ENCODE assay signal across 7 mouse cellular contexts in the genomic region with DNA sequence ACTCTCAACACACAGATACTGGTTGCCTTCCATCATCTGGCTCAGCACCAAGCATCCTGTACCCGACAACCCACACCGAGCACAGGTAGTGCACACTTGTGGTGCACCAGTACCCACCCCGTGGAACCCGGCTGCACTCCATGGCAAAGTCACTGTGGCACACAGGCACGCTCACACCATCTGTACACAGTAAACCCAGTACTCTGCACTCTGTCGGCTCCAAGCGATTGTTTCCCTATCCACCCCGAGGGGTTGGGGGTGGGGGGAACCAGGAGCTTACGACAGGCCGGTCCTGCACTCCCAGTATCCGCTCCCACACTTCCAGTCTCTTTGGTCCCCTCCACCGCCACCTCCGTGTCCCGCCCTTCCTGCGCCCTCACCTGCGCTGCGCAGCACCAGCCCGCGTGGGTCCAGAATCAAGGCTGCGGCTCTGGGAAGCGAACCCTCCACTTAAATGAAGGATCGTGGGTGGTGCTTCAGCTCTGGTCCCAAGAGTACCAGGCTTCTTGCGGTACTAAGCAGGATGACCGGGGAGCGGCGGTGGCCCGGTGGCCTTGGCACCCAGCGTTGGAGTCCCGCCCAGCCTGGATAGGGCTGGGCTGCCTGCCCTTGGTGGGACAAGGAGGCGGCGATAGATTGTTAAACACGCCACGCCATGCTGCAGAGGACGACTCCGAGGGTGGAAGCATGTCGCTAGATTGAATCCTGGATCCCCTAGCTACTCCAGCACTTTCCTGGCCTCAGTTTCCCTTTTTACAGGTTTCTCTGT. TPM values are rescaled to one million over a fixed set of nuclear protein-coding genes. Genes with fewer than 3 reads are reported as not detected.
DNase-seq lines count a peak whose midpoint lies in the region; ATAC-seq and TF ChIP-seq lines count a peak whose summit lies in the region.

A gene (minus strand): TSS at position 515 of the 769 bp plus-strand sequence.

- no peak within 1 kb of the TSS; the same call in 1 of the 2 replicates for H3K9ac ChIP-seq in forebrain, embryonic 12.5 days
- peak within 1 kb of the TSS; percentile 62 for H3K9ac ChIP-seq in intestine, embryonic 16.5 days (ENCODE audit: low read depth, low read length)

- 0 out of 2 replicates have a peak, but pooled peaks have one; percentile 23 for ATAC-seq in forebrain, embryonic 12.5 days (ENCODE audit: low FRiP score)
- ATAC-seq in intestine, embryonic 16.5 days, result peak; percentile 80
- ATAC-seq in megakaryocyte-erythroid progenitor cell, adult 5-6 weeks (replicated peaks; ENCODE audit: low FRiP score, low TSS enrichment, poor library complexity, severe bottlenecking), result peak; percentile 72

- no peak for TF ChIP-seq CTCF in cerebellum, adult 2 months (IDR thresholded peaks at IDR 0.05; ENCODE audit: borderline replicate concordance, insufficient read depth, low read depth, low read length)

- peak within 1 kb of the TSS; percentile 31 for H3K4me3 ChIP-seq in forebrain, embryonic 12.5 days (replicated peaks)
- H3K4me3 ChIP-seq in intestine, embryonic 16.5 days (ENCODE audit: low read length), result peak within 1 kb of the TSS; percentile 48
- H3K4me3 ChIP-seq in cerebellum, adult 2 months (replicated peaks; ENCODE audit: insufficient read depth, low read depth, low read length), result no peak within 1 kb of the TSS

- peaks cover 7% of the 10 kb centered on the region for H3K4me1 ChIP-seq in forebrain, embryonic 12.5 days
- H3K4me1 ChIP-seq in intestine, embryonic 16.5 days (ENCODE audit: control insufficient read depth, insufficient read depth, low read length), result peaks cover 36% of the 10 kb centered on the region
- no peaks in the 10 kb centered on the region for H3K4me1 ChIP-seq in cerebellum, adult 2 months (ENCODE audit: control insufficient read depth, insufficient read depth, low read length)

- peaks cover 42% of the 10 kb centered on the region for H3K27me3 ChIP-seq in forebrain, embryonic 12.5 days
- H3K27me3 ChIP-seq in intestine, embryonic 16.5 days (replicated peaks; ENCODE audit: control insufficient read depth, insufficient read depth, low read length), result no peaks in the 10 kb centered on the region; the same call in 1 of the 2 replicates
- no peaks in the 10 kb centered on the region for H3K27me3 ChIP-seq in cerebellum, adult 2 months (ENCODE audit: control insufficient read depth, insufficient read depth, low read length)

- no peak for DNase-seq in urinary bladder, adult 2 months (ENCODE audit: low spot score)
- no peak for DNase-seq in urinary bladder, postnatal 36 days (ENCODE audit: low spot score in 2 of 2)
- DNase-seq in cerebellum, adult 2 months, result no peak
- DNase-seq in gastrocnemius, postnatal 4 days (ENCODE audit: low spot score in 2 of 2), result no peak

- no peak for TF ChIP-seq POLR2A in cerebellum, adult 2 months (IDR thresholded peaks at IDR 0.05; ENCODE audit: borderline replicate concordance, insufficient read depth, low read length)

- H3K36me3 ChIP-seq in forebrain, embryonic 12.5 days (replicated peaks), result no peaks in the 10 kb centered on the region
- H3K36me3 ChIP-seq in intestine, embryonic 16.5 days (ENCODE audit: control insufficient read depth, insufficient read depth, low read length), result no peaks in the 10 kb centered on the region

- H3K27ac ChIP-seq in forebrain, embryonic 12.5 days, result no peak within 1 kb of the TSS
- H3K27ac ChIP-seq in intestine, embryonic 16.5 days (ENCODE audit: low read length), result no peak within 1 kb of the TSS
- H3K27ac ChIP-seq in cerebellum, adult 2 months (ENCODE audit: insufficient read depth, low read length), result no peak within 1 kb of the TSS

- peak within 1 kb of the TSS; percentile 54 for H3K4me2 ChIP-seq in forebrain, embryonic 12.5 days
- H3K4me2 ChIP-seq in intestine, embryonic 16.5 days (ENCODE audit: low read depth, low read length), result peak within 1 kb of the TSS; percentile 75

- H3K9me3 ChIP-seq in forebrain, embryonic 12.5 days, result no peaks in the 10 kb centered on the region
- H3K9me3 ChIP-seq in intestine, embryonic 16.5 days (ENCODE audit: control insufficient read depth, low read length), result no peaks in the 10 kb centered on the region

- WGBS in forebrain, embryonic 12.5 days, result 4% methylated on average over 36 of the region's 36 CpGs
- 3% methylated on average over 36 of the region's 36 CpGs for WGBS in intestine, embryonic 16.5 days
- 3% methylated on average over 36 of the region's 36 CpGs for WGBS in cerebellum, adult 2 months

RNA-seq across cellular contexts. Expression of the gene that starts here (rescaled TPM):
- polyA plus RNA-seq in urinary bladder, adult 2 months (2012; rRNA removed), result 11.6 and 12.8 TPM in 2 replicates
- polyA plus RNA-seq in forebrain, embryonic 12.5 days (2016; fragmentation: Nextera tagmentation; extraction: Ambion mirVana), result 1.9 and 2.7 TPM in 2 replicates
- 9.0 and 9.8 TPM in 2 replicates for polyA plus RNA-seq in intestine, embryonic 16.5 days (2015; fragmentation: Nextera tagmentation; extraction: Ambion mirVana)
- not detected in 2 replicates for total RNA-seq in megakaryocyte-erythroid progenitor cell, adult 5-6 weeks (2014; fragmentation: Nextera tagmentation)
- not detected in 2 replicates for total RNA-seq in megakaryocyte-erythroid progenitor cell, adult 5-6 weeks (2017)
- polyA plus RNA-seq in cerebellum, adult 2 months (2012; rRNA removed), result 1.1 and 1.3 TPM in 2 replicates
- 1 to 10 TPM; 5.8 to 7.4 TPM for total RNA-seq in gastrocnemius, postnatal 4 days (2021)

Comparison
In these comparisons a context has a peak if more than half of its experiments do, and no peak if none do; other contexts are left out.
1. RNA of the gene that starts here (total RNA-seq): 5.8 to 7.4 TPM in gastrocnemius, postnatal 4 days; not detected in megakaryocyte-erythroid progenitor cell, adult 5-6 weeks; every median in the first group is over 4 times any median in the second.
2. Peak in ATAC-seq in megakaryocyte-erythroid progenitor cell, adult 5-6 weeks; RNA of the gene not detected or under 1 TPM.
3. ATAC-seq: peak in every context shown above with its lines; median percentile 80 in intestine, embryonic 16.5 days; 72 in megakaryocyte-erythroid progenitor cell, adult 5-6 weeks; 23 in forebrain, embryonic 12.5 days.